Mouse (Mus musculus): Measurements from ENCODE around the gene Zfp414.
"Not testable (repeated sequence)": the region's sequence is repeated elsewhere in the genome, so short reads cannot be mapped to it uniquely, and the experiment has no call there.

The Zfp414 gene

GRCm38 (mm10) chr17:33628621-33629486, at the start of gene Zfp414:
Zfp414 (plus strand) TSS chr17:33629090.
- peak; percentile 96 for DNase-seq (ENCODE audit: low read depth, low spot score)

- DNase-seq (ENCODE audit: low read depth, low spot score) = peak; percentile 85
Measured at GRCm38 (mm10) chr17:33584061-33584460, 44.8 kb upstream of the Zfp414 start.

DNA sequence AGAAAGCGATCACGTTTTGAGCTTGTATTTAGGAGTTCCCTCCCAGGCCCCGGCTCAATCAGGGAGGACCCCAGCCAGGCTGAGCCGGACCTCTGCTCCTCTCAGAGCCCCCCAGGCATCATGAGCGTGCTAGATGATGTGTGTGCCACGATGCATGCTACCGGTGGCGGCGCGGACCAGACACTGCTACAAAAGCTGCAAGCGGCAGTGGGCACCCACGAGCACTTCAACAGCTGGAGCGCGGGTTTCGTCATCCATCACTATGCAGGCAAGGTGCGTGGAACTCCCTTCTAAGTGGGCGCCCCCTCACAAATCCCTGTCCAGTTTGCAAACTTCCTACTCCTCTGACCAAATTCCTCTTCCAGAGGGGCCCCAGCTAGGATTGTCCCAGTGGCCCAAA, 42.9 kb upstream of the Zfp414 start:
- DNase-seq (ENCODE audit: low read depth, low spot score) = peak; percentile 62

DNA sequence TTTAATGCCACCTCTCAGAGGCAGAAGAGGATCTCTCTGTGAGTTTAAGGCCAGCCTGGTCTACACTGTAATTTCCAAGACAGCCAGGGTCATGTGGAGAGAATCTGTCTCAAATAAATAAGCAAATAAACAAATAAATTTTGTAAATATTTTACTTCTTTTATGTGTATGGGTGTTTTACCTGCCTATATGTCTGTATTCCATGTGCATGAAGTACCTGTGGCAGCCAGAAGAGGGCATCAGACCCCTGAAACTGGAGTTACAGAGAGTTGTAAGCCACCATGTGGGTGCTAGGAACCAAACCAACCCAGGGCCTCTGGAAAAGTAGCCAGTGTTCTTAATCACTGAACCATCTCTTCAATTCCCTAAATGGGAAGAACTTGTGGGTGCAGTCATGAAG, 31.6 kb upstream of the Zfp414 start:
- peak; percentile 73 for DNase-seq (ENCODE audit: low read depth, low spot score)

DNA sequence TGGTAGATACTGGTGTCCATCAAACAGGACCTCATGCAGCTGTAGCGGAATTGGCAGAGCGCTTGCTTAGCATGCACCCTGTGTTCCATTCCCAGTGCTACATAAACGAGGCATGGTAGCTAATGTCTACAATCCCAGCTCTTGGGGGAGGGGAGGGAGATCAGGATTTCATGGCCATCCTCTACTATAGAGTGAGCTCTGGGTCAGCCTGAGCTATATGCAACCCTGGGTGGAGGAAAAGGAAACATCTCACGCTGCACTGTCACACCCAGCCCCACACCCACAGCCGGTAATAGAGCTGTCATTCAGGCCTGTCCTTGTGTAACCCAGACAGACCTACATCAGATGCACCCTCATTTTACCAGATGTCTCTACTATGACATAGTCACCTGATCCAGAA, 30.4 kb upstream of the Zfp414 start:
- peak; percentile 45 for DNase-seq (ENCODE audit: low read depth, low spot score)

DNA sequence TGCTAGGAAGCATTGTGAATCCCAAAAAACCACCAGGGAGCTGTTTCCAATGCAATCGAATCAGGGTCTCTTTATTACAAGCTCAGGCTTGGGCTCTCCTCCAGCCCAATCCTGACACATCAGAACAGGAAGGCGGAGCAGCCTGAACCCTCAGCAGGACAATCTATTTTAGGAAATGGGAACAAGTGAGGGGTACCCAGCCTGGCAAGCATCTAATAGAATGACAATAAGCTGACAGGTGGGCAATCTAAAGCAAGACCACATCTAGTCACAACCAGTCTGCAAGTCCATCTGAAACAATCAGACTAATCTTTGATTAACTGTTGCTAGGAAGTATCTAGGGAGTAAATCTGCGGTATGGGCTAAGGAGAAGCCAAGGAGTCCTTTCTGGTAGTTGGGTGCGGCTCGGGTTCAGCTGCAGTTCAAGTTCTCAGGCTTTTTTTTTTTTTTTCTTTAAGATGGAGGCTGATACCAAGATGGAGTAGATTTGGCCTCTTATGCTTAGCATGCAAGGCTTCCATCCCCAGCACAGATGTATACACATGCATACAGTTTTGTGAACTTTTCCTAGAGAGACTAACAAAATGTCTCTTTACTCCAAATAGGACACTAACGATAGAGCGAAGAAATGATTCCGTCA, 28.9 kb upstream of the Zfp414 start:
- peak; percentile 99 for DNase-seq (ENCODE audit: low read depth, low spot score)

- DNase-seq (ENCODE audit: low read depth, low spot score) = peak; percentile 69
Measured at GRCm38 (mm10) chr17:33600831-33601230, 28.1 kb upstream of the Zfp414 start.

DNA sequence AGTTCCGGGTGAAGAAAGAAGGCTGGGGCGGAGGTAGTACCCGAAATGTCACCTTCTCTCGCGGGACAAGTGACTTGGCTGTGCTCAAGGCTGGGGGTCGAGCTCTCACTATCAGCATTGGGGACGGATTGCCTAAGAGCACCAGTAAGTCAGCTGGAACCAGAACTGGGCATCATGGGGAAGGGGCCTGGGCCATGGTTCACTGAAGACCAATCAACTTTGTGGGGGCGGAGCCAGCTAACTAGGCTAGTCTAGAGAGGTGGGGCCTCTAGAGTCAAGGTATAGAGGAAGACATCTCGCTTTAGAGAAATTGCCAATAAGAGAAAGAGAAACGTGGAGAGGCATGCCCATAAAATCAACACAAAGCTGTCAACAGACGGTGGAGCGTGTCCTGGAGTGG, 26.9 kb upstream of the Zfp414 start:
- DNase-seq (ENCODE audit: low read depth, low spot score) = peak; percentile 90

DNA sequence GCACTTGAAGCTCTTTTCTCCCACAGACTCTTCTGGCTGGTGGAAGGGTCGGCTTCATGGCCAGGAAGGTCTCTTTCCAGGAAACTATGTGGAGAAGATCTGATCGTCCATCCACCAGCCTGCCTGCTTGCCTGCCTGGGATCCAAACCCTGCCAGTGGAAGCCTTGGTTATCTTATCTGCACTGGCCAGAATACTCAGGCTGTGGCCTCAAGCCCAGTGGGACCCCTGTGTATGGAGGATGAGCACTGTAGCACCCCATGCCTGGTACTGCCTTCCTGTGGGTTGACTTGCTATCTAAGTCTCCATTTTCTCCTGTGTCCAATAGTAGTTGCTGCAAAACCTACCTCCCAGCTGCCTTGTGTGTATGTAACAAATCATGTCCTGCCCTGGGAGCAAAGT, 21.6 kb upstream of the Zfp414 start:
- DNase-seq (ENCODE audit: low read depth, low spot score) = no peak

- no peak for DNase-seq (ENCODE audit: low read depth, low spot score)
Measured at GRCm38 (mm10) chr17:33610548-33610947, 18.3 kb upstream of the Zfp414 start.

GRCm38 (mm10) chr17:33613726-33614125, 15.2 kb upstream of the Zfp414 start:
- not testable (repeated sequence) for DNase-seq (ENCODE audit: low read depth, low spot score)

DNA sequence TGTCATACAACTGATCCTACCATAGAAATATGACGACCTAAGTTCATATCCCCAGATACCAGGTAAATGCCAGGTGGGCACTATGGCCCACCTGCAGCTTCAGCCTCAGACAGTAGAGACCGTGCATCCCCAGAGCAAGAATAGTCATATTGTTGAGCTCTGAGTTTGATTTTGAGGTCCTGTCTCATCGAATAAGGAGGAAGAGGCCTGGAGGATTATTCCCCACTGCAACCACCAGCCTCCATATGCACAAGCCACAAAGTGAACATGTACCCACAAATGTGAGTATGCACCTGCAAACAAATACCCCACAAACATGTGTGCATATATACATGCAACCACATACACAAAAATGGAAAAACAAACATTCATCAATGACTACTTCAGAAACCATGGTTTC, 1.6 kb upstream of the Zfp414 start:
- DNase-seq (ENCODE audit: low read depth, low spot score) = no peak

- DNase-seq (ENCODE audit: low read depth, low spot score) = no peak
Measured at GRCm38 (mm10) chr17:33629487-33630125, 716 bp downstream of the Zfp414 start.

DNA sequence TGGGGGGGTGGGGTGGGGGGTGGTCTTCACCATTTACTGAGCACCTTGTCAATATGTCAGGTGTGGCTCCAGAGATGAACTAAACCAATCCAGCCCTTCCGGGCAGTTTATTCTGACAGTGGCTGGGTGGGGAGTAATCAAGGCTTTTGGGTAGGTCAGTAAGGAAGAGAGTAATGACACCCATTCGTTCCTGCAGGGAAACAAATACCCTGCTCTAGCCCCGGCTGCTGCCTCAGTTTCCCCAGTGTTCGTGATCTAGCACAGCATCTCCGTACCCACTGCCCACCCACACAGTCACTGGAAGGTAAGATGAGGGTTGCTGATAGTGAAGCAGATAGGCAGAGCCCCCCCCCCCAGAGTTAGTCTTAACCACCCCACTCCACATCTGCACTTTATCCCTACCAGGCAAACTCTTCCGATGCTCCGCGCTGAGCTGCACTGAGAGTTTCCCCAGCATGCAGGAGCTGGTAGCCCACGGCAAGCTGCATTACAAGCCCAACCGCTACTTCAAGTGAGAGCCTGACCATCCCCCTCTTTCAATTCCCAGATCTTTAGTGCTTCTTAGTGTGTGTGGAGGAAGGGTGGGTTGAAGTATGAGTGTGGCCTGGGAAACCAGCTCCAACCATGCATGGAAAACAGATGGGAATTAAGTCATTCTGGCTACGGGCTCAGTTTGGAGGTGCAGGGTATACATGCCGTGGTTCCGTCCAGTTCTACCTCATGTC, 1.4 kb downstream of the Zfp414 start:
- DNase-seq (ENCODE audit: low read depth, low spot score) = no peak

DNA sequence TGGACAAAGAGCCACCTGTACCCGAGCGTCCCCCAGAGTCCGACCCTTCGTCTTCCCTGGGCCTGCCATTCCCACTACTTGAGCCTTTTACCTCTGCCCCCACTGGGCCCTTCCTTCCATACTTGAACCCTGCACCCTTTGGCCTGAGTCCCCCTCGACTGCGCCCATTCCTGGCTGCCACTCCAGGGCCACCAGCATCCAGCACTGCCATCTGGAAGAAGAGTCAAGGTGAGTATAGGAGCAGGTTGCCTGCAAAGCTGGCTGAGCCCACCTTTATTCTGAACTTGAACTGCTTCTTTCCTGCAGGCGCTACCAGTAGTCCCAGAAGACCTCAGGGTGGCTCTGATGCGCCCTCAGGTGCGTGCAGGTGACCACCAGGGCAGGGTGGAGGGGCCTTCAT, 2.3 kb downstream of the Zfp414 start:
- DNase-seq (ENCODE audit: low read depth, low spot score) = no peak

DNA sequence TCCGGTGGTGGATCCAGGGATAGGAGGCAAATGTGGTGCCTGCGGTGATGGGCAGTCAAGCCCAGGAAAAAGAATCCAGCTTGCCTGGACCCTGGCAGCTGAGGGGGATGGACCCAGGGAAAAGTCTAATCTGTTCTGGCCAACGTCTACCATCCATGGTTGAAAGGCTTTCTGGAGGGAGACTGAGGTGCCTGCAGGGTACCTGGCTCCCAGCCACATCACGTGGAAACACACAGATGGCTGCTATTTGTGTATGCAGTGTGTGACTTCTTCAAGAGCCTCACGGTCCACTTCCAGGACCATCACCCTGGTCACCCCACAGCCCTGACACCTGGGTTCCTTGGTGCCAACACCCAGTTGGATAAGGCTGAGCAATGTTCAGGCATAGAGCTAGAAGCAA, 2.9 kb downstream of the Zfp414 start:
- DNase-seq (ENCODE audit: low read depth, low spot score) = no peak

DNA sequence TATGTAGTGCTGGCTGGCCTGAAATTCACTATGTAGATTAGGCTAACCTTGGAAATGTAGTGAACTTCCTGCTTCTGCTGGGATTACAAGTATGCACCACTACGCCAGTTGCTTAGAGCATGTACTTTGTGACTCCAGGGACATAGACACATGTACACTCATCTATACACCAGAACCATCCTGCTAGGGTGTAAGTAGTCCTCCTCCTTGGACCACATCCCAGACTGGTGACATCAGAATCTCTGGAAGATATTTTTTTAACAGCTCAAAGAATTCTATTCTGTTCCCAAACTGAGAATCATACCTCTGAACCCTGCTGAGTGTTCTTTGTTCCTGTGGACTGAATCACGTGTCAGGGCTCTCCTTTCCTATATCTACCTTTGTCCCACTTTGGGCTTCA, 8.1 kb downstream of the Zfp414 start:
- no peak for DNase-seq (ENCODE audit: low read depth, low spot score)

DNA sequence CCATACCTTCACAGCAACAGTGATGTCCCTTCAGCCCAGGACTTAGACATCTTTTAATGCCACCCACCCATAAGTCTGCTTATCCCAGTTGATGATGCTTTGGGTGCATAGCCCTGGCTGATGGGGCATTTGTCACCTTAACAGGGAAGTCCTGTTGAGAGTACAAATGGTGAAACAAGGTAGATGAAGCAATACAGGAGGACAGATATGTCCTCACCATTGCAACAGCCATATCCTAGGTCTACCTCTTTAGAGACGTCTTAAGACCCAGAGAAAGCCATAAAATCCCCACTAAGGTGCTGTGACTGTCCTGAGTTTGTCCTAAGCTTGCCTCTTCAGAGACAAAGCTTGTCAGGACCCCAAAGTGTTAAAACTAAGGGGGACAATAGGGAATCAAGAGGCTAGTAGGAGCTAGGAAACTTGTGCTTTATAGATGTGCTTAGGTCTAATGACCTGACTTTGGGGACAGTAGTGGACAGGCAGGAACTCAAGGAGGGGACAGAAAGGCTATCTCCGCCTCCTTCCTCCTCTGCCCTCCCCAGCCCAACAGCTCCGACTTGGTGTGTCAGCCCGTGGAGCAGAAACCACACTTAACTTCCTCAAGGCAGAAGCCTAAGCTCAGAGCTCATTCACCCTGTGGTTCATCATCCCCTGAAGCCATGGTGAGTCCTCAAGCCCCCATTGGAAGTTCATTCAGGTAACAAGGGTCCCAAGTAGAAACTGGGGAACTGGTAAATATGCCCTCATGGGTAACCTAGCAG, 8.8 kb downstream of the Zfp414 start, which contains the start of gene Pram1:
Gene Pram1, plus strand, starts transcription at position 541 of the 761 bp plus-strand sequence.
- no peak for DNase-seq (ENCODE audit: low read depth, low spot score)

DNA sequence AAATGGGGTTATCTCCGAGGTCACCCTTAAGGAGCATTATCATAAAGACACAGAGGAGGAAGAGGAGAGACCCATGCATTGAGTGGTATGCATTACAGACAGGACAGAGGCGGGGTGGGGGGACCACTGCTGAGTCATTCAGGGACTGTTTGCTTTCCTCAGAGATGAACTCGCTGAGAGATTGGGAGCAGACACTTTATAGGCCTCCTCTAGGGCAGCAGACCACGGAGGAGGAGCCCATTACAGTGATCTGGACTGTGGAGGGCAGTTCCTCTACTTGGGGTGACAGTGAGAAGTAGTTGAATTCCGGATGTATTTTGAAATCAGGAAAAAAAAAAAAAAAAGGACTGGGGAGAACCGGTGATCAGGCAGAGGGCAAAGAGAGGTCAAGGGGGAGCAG, 10.9 kb downstream of the Zfp414 start:
- peak; percentile 58 for DNase-seq (ENCODE audit: low read depth, low spot score)

- DNase-seq (ENCODE audit: low read depth, low spot score) = no peak
Measured at GRCm38 (mm10) chr17:33644068-33644467, 15.2 kb downstream of the Zfp414 start.

GRCm38 (mm10) chr17:33645073-33645472, 16.2 kb downstream of the Zfp414 start:
- no peak for DNase-seq (ENCODE audit: low read depth, low spot score)
